Mouse (Mus musculus) naive thymus-derived CD4-positive, alpha-beta T cell, adult 2 months (primary cell): ENCODE results near the gene Gpx3.
"Not testable (repeated sequence)": the region's sequence is repeated elsewhere in the genome, so short reads cannot be mapped to it uniquely, and the experiment has no call there.

ENCODE experiments used
- DNase-seq: peaks from one replicate; pipeline ENCODE4 v3.0.0-alpha.2; 2011; ENCODE audit warnings: low read depth

The Gpx3 gene

DNA sequence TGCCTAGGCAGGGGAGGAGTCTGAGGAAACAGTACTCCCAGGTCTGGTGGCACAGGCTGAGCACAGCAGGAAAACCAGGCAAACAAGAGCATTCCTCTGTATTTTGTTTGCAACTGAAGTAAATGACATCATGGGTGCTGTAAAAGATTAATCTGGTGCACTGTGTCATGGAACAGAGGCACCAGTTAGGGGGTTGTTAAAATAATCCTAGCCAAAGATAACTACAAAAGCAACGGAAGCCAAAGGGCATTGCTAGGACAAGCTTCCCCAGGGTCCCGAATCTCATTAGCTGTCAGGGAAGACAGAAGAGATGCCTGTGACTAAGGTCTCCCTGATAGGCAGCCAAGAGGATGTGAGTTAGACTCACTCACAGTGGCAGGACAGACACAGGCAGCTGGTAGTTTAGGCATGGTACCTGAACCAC is 21.2 kb upstream of the Gpx3 start:
- no peak for DNase-seq

DNA sequence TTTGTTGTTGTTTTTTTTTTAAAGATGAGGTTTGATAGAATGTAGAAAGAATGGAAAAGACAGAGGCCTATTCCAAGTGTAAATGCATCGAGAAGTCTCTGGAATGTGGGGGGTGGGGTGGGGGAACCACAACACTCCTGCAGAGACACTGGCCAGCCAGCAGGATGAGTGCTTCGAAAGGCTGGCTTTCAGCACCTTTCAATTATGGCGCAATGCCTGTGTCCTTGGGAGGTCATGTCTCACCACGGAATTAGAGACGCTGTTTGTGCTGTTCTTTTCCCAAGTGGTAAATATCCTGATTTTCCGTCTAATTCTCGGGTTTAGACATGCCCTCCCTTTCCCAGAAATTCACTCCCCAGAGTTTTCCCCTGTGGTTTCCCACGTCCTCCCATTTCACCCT is 19.6 kb upstream of the Gpx3 start:
- DNase-seq, result no peak

DNA sequence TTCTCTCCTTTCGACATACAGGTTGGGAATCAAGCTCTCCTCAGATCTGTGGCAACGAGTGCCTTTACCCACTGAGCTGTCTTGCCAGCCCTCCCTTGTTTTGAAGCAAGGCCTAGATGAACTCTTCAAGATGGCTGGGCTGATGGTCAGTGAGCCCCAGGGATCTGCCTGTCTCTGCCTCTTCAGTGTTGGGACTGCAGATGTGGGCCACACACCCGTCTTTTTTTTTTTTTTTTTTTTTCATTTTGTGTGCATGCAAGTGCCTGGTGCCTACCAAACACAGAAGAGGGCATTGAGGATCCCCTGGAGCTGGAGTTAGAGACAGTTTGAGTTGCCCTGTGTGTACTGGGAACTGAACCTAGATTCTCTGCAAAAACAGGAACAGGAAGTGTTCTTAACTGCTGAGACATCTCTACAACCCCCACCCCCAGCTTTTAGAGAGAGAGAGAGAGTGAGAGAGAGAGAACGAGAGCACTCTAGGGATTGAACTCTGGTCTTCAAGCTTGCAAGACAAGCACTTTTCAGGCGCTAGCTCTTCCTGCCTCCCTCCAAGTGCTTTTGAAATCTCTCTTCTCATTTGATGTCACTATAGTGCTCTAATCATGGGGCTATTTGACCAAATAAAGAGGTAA is 17.9 kb upstream of the Gpx3 start:
- no peak for DNase-seq

DNA sequence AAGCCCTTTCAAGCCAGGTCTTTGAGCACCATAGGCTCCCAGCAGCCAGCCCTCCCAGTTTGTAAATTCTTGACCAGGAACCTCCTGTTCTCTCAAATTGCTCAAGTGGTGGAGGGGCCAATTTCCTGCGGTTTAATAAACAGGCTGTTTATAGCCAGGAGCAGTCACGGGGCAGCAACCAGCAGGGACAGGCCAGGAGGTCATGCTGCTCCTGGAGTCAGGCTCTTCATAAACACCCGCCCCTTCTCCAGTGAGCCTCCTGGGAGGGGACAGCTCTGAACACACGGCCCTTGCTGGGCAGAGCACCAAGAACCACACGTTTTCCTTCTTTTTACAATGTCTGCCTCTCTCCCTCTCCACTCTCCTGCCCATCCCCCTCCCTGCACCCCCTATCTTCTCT is 17.3 kb upstream of the Gpx3 start:
- DNase-seq, result no peak

DNA sequence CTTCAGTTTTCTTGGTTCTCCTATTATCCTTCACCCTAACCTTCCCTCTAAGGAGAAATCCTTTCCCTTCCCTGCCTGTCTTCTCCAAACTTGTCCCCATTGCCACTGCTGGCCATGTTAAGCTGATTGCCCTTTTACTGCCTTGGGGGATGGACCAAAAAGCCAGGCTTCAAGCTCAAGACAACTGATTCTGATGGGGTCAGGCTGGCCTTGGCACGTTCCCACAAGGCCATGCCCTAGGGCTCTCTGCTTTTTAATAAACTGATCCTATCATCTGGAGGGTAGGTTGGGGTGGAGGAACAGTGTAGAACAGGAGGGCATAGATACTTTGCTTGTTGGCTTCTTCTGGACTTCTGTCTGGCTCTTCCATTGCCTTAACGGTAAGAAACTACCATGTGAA is 16.8 kb upstream of the Gpx3 start:
- no peak for DNase-seq

DNA sequence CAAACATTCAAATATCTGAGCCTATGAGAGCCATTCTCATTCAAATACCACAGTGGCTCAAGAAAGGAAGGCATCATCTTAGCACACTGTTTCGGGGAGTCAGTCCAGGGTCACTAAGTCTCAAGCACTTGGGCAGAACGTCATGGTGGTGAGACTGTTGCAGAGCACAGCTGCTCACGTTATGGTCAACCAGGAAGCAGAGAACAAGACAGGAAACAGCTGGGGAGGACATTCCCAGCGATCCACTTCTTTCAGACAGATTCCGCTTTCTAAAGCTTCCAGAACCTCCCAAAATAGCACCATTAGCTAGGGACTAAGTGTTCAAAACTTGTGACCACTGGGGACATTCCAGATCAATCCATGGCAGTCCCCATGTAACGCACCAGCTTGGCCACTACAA is 14.3 kb upstream of the Gpx3 start:
- no peak for DNase-seq

DNA sequence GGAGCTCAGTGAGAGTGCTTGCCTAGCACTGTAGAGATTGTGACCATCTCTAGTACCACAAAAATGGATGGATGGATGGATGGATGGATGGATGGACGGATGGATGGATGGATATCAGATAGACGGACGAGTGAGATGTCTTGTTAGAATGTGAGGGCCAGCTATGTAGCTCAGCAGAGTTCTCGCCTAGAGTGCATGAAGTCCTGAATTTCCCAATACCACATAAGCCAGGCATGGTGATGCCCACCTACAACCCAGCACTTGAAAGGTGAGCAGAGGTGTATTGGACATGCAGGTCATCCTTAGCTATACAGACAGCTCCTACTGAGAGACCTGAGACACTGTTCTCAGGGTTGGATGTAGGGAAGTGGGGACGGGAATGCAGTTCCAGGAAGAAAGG is 10.9 kb upstream of the Gpx3 start:
- DNase-seq, result no peak

DNA sequence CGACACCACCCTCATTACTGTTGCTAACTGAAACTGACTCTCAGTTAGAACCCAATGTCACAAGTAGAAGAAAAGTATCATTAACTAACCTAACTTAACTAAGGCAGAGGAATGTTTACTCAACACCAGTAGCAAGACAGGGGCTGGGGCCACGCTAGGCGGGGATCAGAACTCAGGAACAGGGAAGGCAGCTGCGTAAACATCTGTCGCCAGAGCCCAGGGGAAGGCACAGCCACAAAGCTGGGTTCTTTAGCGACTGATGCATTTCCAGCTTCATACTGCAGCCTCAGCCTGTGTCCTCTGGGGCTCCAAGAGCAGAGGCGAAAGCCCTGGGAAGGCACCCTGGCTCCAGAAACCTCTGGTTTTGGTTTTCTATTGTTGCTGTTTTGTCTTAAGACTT is 10.2 kb upstream of the Gpx3 start:
- no peak for DNase-seq

DNA sequence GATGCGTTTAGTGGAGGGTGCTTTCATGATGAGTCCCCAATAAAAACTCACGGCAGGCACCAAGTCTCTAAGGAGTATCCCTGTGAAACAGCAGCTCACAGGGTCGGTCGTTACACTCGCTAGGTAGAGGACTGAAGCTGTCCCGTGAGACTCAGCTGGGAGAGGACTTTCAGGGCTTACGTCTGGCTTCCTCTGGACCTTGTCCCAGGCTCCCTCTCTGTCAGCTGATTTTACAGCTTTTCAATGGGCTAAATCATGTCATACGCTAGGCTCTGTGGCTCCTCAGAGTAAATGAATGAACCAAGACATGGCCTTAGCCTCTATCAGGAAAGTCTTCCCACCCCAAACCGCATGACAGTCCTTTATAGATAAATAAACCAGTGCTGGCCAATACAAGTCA is 7.7 kb upstream of the Gpx3 start:
- no peak for DNase-seq

DNA sequence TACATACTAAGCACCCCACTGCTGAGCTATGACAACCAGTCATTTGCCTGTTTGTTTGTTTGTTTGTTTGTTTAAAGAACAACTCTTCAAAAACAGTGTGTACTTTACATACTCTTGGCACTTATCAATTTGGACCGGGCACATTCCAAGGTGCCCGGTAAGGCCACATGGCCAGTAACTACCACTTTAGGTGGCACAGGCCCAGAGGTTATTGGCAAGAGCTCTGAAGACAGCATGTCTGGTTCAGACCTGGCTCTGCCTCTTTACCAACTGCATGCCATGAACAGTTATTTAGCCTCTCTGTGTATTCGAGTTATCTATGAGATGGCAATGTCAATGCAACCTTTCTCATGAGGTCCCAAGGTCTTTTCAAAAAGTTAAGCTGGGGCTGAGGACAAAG is 5.6 kb upstream of the Gpx3 start:
- DNase-seq, result not testable (repeated sequence)

DNA sequence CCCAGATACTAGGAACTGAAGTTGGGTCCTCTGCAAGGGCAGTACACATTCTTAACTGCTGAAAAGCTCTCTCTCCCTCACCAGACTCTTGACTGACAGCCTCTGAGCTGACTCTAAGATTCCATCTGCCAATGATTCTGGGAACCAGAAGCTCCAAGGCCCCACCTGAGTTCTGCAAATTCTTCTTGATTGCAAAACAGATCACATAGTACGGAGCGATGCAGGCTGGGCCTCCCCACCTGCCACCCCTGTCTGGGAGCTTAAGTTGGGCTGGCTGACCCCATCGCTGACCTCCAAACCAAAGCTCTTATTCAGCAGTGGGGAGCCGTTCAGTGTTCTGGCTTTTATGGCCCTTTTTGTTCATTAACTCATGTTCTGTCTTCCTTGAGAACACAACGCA is 4.8 kb upstream of the Gpx3 start:
- DNase-seq, result no peak

DNA sequence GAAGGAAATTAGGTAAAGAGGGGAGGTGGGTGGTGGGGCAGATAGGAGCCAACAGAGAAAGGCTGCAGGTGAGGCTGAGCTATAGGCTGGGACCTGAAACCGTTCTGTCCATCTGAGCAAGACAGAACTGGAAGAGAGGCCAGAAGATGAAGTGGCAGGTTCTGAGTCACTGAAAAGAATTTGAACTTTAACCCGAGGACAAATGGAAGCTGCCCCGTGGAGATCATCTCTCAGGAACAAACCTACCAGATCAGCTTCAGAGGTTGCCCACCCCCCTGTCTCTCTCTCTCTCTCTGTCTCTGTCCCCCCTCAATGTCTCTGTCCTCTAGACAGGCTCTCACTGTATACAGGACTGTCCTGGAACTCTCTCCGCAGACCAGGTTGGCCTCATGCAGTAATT is 2.6 kb upstream of the Gpx3 start:
- DNase-seq, result no peak

DNA sequence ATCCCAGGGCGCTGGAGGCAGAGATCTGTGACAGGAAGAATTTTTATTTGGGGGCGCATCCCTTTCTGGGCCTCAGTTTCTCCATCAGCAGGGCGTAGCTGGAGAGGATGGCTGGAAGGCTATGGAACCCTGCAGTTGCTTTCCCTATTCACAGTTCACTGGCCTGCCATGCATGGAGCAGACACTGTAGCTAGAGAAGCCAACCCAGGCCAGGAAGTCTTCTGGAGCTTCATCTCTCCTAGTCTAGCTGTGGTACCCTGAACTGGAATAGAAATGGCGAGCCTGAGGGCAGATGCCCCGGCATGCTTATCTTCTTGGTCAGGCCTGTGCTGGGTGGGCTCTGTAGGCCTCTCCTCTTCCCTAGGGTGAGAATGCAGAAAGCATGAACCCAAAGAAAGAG is 1.1 kb downstream of the Gpx3 start:
- DNase-seq, result no peak

DNA sequence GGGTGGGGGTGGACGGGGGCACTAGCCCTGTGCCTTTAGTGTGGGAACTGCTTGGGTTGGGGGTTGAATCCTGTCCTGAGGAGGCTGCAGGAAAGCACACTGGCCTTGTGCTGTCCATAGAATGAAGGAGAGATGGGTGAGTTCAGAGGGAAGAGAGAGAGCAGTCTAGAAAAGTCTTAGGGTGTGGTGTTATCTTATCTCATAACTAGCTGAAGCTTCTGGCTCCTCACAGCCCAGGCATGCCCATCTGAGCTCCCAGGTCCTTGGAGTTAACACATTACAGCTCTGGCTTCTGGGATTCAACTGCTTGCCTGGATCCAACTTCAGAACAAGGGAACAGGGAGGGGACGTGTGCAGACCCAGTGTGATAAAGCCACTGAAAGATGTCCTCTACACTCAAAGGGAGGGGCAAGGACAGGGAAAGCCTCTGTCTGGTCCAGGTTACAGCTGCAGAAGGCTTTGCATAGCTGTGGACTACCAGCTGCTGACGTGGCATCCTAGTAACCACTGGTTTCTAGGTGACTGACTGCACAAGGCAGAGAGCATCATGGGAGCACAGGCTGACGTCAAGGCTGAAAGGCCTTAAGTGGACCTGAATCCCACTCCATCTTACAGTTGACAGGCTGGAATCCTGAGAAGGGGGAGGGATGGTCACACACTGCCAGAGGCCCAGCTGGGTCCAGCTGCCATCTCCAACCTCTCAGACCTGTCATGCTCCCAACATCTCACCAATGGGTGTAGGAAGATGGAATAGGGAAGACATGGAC is 1.9 kb downstream of the Gpx3 start:
- peak; percentile 31 for DNase-seq

DNA sequence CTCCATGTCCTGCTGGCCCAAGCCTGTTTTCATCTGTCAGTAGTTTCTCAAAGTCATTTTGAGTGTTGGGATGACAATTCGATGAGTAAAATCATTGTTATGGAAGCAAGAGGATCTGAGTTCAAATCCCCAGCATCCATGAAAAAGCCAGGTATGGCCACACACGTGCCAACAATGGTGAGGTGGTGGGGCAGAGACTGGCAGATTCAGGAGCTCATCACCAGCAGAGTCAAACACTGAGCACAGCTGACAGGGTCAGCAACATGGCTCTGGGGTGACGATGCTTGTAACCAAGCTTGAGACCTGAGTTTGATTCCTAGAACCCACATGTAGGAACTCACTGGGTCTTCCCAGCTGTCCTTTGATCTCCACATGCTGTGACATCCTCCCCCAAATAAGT is 2.8 kb downstream of the Gpx3 start:
- DNase-seq, result no peak

DNA sequence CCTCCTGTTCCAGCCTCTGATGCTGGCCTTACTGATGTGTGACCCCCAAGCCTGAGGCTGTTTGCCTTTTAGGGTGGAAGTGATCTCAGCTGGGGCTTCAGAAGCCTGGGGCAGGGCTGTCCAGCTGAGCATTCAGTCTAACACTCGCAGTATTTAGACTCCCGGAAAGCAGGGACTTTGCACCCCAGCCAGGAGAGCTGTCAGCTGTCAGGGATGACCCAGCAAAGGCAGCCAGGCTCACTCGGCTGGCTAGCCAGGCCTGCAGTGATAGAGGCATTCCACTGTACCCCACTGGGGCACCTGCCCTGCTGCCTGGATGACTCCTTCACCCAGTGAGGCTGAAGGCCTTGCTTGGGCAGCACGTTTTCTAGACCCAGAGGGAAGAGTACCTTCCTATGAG is 3.7 kb downstream of the Gpx3 start:
- no peak for DNase-seq

DNA sequence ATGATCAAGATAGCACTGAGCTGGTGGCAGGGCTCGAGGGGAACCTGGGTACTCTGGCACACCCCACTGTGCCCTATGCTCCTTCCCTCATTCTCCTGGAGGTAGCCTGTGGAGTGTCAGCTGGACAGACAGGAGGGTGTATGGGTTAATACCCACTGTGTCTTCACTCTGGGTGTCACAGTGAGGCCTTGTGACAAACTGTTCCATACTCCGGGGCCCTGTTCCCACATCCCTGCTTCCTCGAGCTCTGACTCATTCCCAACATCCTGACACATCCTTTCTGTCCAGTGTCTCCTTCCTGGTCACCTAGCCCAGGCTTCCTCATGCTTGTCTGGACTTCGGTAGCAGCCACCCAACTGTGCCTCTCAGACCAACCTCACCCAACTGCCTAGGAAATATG is 4.2 kb downstream of the Gpx3 start:
- DNase-seq, result no peak

DNA sequence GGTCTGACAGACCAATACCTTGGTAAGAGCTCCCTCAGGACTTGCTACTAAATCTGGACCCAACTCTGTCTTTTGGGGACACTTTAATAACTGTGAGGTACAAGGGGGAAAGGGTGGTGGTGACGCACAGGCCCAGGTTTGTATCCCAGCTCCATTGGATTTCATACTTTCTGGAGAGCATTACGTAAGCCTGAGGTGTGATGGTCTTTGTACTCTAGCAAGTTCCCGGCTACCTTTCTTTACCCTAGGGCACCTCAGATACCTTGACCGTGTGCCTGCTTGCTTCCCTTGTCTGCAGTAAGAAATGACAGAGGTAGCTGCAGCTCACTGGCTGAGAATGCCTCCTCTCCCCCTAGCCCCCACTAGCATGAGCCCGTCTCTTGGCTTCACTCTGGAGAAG is 5.0 kb downstream of the Gpx3 start:
- no peak for DNase-seq

DNA sequence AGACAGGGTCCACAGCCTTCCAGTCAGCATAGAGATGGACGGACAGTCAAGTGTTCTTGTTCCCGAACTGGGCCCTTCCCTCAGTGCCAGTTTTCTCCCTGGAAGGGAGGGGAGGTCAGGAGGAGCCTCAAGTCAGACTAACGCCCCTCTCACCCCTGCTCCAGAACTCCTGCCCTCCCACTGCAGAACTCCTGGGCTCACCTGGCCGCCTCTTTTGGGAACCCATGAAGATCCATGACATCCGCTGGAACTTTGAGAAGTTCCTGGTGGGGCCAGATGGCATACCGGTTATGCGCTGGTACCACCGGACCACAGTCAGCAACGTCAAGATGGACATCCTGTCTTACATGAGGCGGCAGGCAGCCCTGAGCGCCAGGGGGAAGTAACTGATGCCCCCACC is 7.0 kb downstream of the Gpx3 start:
- DNase-seq, result no peak

DNA sequence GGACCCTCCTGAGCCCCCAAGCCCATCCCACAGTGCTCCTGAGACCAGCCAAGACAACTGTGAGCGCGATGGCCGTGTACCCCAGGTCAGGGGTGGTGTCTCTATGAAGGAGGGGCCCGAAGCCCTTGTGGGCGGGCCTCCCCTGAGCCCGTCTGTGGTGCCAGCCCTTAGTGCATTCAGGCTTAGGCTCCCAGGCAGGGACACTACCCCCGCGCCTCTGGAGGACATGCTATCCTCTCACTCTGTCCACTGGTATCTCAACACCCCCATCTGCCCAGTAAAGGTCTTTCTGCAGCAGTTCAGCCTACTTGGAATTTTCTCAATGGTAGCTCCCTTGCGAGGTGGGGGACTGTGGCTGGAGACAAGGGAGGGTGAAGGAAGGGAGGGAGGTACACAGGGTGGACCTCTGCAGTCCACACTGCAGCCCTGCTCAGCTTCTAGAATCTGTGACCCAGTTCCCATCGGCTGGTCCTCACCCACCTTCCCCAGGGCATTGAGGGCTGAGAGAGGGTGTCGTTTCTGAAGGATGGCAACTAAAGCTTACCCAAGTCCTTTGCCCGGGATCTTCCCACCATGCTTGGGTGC is 7.9 kb downstream of the Gpx3 start:
- DNase-seq, result no peak

DNA sequence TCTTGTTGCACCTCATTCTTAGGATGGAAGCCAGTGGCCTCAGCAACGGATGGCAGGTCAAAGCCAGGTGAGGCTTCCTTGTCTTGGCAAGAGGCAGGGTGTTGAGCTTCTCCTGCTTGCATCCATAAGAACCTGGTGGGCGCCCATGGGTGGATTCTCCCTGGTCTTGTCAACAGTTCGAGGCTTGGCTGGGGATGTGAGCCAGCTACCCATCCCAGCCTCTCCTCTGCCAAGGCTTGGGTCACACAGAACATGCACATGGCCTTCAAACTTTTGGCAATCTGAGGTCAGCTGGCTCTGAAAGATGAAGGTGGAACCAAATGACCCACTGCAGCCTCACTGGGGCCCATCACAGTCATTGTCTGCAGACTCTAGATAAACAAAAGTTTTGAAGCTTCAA is 8.9 kb downstream of the Gpx3 start:
- no peak for DNase-seq

DNA sequence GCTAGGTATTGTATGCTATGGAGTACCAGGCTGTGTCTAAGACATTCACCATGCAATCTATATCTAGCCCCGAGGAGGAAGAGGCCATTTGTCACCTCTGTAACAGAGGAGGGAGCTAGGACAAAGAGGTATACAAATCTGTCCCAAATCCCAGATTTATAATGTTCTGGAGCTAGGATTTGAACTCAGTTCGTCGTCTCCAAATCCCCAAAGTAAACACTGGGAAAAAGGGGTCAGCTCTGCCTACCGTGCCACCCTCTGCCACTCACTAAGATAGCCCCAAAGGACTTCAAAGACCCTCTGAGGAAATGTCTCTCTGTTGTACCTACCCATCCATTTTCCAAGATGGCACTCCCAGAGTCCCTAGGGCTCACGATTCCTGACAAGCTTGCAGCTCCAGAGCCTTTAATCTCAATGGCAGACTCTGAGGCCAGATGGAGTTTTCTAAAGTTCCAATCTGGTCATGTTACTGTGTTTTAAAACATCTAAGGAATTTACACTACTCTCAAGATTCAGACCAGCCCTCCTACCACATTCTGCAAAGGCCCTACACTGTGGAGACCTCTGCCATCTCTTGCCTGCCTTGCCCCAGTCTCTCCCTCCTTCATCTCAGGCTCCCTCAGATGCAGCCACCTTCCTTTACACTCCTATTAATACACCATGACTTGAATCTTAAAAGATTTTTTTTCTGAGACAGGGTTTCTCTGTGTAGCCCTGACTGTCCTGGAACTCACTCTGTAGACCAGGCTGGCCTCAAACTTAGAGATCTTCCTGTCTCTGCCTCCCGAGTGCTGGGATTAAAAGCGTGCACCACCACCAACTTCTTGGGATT is 9.6 kb downstream of the Gpx3 start:
- DNase-seq, result no peak
